Mouse (Mus musculus) liver, adult 2 months (tissue): ENCODE measurements at regions not wholly inside any gene's neighbourhood (a gene's known extent, or its start where the extent isn't known, plus 50 kb on each side); places are given as distances from the start of the nearest gene placed in this dataset.

Experiments used
- CTCF ChIP-seq: fragments of 200-500 bp; IDR thresholded peaks from 2 replicates; pipeline ENCODE4 v1.5.1; 2011; ENCODE audit warnings: low read depth, low read length, control low read depth
- POLR2A ChIP-seq: fragments of 200-500 bp; IDR thresholded peaks from 2 replicates; pipeline ENCODE4 v1.6.1; 2011; ENCODE audit warnings: low read length, control low read depth; ENCODE audit not compliant: insufficient read depth; ENCODE audit errors: extremely low read depth

- no peak for TF ChIP-seq POLR2A
- TF ChIP-seq CTCF = peak; percentile 85
Observed at GRCm38 (mm10) chr15:96520412-96521124, 59.9 kb upstream of the Scaf11 start.
